Mouse (Mus musculus) embryonic facial prominence, embryonic 10.5 days (tissue): Measurements from ENCODE around the gene Auts2. TPM values are rescaled to one million over a fixed set of nuclear protein-coding genes. Genes with fewer than 3 reads are reported as not detected.

ENCODE experiments used
- DNase-seq: peaks from one replicate; pipeline ENCODE4 v3.0.0-alpha.2; 2017; ENCODE audit warnings: low spot score
- H3K27ac ChIP-seq: fragments of 300-500 bp; sonication (generic); replicated peaks from 2 replicates; pipeline ENCODE4 v1.5.1; 2016; ENCODE audit warnings: mild to moderate bottlenecking
- H3K27me3 ChIP-seq: fragments of 300-500 bp; sonication (generic); replicated peaks from 2 replicates; pipeline ENCODE4 v1.6.1; 2016; ENCODE audit warnings: low read depth, mild to moderate bottlenecking; ENCODE audit not compliant: poor library complexity, severe bottlenecking
- H3K36me3 ChIP-seq: fragments of 300-500 bp; sonication (generic); replicated peaks from 2 replicates; pipeline ENCODE4 v1.6.1; 2016; ENCODE audit warnings: mild to moderate bottlenecking, moderate library complexity
- H3K4me1 ChIP-seq: fragments of 300-500 bp; sonication (generic); 2 replicates; pipeline ENCODE4 v1.6.1; 2016
- H3K4me3 ChIP-seq: fragments of 300-500 bp; sonication (generic); 2 replicates; pipeline ENCODE4 v1.5.1; 2016; ENCODE audit warnings: mild to moderate bottlenecking, moderate library complexity
- H3K9me3 ChIP-seq: fragments of 300-500 bp; sonication (generic); 2 replicates; pipeline ENCODE4 v1.6.1; 2016; ENCODE audit warnings: mild to moderate bottlenecking
- WGBS: fragments of 180-500 bp; shearing (Covaris S2); methylation state at CpG from one replicate; pipeline ENCODE4 v1.1.7; 2016; 5-methylcytosine and 5-hydroxymethylcytosine counted together
- polyA plus RNA-seq: library from polyadenylated mRNA; unstranded; fragments of >200 nt; fragmentation: Nextera tagmentation; extraction: Ambion mirVana; gene quantifications from 2 replicates; pipeline ENCODE4 v1.2.1, GENCODE M21; 2016

Gene Auts2
- polyA plus RNA-seq, 1 experiment from 2014 or later, result 50.0 TPM

- Histone ChIP-seq H3K9me3 (no peaks in the 10 kb centered on the region), H3K27me3 (peaks cover 67% of the 10 kb centered on the region), H3K36me3 (no peaks in the 10 kb centered on the region), H3K4me3 (peak overlapping the region; percentile 28; the same call in 1 of the 2 replicates), H3K4me1 (peaks cover 55% of the 10 kb centered on the region), H3K27ac (peak overlapping the region; percentile 4; the same call in 1 of the 2 replicates)
- DNase-seq, result peak; percentile 59
- WGBS, result 16% methylated on average over 20 of the region's 20 CpGs
These were observed 691.3 kb downstream of the Auts2 start for GRCm38 (mm10) chr5:131851597-131852453.

DNA sequence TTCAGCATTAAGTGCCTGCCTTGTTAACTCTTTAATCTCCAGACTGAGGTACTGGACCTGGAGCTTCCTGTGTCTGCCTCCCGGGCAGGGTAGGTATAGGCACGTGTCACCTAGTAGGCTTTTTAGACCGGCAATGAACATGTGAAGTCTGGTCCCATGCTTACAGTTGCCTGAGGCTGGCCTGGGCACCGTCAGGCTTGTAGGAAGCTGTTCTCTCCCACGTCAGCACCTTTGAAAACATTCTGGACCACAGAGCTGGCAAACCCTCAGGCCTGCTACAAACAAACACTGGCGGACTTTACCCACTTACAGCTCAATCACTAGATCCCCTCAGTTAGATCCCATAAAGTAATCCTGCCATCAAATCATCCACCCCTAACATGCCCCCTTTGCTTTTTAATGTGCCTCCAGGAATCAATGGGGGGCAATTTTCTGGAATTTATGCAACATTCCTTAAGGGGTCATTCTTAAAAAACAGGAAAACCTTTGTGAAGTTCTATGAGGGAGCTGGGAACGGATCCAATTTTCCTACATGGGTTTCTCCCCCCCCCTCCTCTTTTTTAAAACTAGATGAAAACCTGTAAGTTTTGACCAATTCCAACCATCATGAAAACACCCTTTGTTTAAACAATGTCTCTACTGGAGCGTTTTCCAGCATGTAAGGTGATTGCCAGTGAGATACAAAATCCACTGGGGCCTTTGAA lies 692.4 kb downstream of the Auts2 start:
- Histone ChIP-seq H3K27me3 (peaks cover 75% of the 10 kb centered on the region), H3K4me1 (peaks cover 45% of the 10 kb centered on the region), H3K27ac (no peak overlapping the region), H3K4me3 (no peak overlapping the region), H3K9me3 (no peaks in the 10 kb centered on the region), H3K36me3 (no peaks in the 10 kb centered on the region)
- no peak for DNase-seq
- 52% methylated on average over 8 of the region's 8 CpGs for WGBS

DNA sequence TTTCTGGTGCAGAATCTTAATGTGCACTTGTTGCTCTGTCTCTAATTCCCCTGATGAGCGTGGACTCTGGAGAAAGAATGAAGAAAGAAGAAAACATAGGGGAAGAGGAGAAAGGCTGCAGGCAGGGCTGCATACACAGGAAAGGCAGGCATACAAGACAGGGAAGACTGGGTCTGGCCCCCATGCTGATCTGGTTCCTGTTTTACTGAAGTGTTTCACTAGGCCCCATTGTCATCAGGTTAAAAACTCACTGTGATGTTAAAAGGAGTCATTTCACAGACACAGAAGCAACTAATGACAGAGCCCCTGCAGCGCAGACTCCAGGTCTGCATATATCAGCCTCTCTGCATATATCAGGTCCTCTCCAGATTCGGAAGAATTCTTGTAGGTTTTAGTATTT lies 693.5 kb downstream of the Auts2 start:
- Histone ChIP-seq H3K9me3 (no peaks in the 10 kb centered on the region), H3K27ac (no peak overlapping the region), H3K4me3 (no peak overlapping the region), H3K27me3 (peaks cover 85% of the 10 kb centered on the region), H3K36me3 (no peaks in the 10 kb centered on the region), H3K4me1 (peaks cover 33% of the 10 kb centered on the region)
- no peak for DNase-seq
- 71% methylated on average over 3 of the region's 3 CpGs for WGBS

GRCm38 (mm10) chr5:131844519-131844800 lies 698.7 kb downstream of the Auts2 start:
- Histone ChIP-seq H3K36me3 (no peaks in the 10 kb centered on the region), H3K27me3 (peaks cover 61% of the 10 kb centered on the region), H3K4me1 (peaks cover 19% of the 10 kb centered on the region), H3K27ac (no peak overlapping the region), H3K9me3 (no peaks in the 10 kb centered on the region), H3K4me3 (no peak overlapping the region)
- DNase-seq, result no peak
- 78% methylated on average over 9 of the region's 9 CpGs for WGBS

- 68% methylated on average over 9 of the region's 9 CpGs for WGBS
- Histone ChIP-seq H3K27me3 (peaks cover 56% of the 10 kb centered on the region), H3K36me3 (no peaks in the 10 kb centered on the region), H3K9me3 (no peaks in the 10 kb centered on the region), H3K4me3 (no peak overlapping the region), H3K4me1 (peaks cover 22% of the 10 kb centered on the region), H3K27ac (no peak overlapping the region)
- no peak for DNase-seq
These were observed 699.2 kb downstream of the Auts2 start for GRCm38 (mm10) chr5:131843766-131844518.

- WGBS, result 80% methylated on average over 14 of the region's 14 CpGs
- no peak overlapping the region for H3K27ac ChIP-seq
- H3K4me1 ChIP-seq, result peaks cover 29% of the 10 kb centered on the region
- no peaks in the 10 kb centered on the region for H3K9me3 ChIP-seq
- H3K36me3 ChIP-seq, result no peaks in the 10 kb centered on the region
- H3K27me3 ChIP-seq, result peaks cover 20% of the 10 kb centered on the region
- peak; percentile 27 for DNase-seq
- H3K4me3 ChIP-seq, result no peak overlapping the region
These were observed 703.4 kb downstream of the Auts2 start for GRCm38 (mm10) chr5:131839657-131840315.

DNA sequence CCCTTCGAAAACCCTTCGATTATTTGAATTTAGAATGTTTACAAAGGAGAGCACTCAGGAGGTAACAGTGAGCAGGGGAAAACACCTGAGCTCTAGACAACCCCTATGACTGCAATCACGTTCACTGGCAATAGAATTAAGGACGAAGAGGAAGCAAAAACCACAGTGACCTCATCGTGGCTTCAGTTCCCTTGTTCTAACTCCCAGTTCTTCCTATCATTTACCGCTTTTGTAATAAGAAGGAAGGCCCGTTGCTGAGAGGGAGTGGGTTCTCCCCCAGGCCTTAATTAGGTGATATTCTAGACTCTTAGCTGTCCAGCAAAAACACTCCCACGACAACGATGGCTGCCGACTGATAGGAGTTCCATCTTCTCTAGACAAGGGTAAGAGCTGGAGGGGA lies 704.1 kb downstream of the Auts2 start:
- Histone ChIP-seq H3K36me3 (no peaks in the 10 kb centered on the region), H3K4me3 (no peak overlapping the region), H3K9me3 (no peaks in the 10 kb centered on the region), H3K4me1 (peaks cover 26% of the 10 kb centered on the region), H3K27ac (no peak overlapping the region), H3K27me3 (peaks cover 19% of the 10 kb centered on the region)
- DNase-seq, result no peak
- 86% methylated on average over 10 of the region's 10 CpGs for WGBS

DNA sequence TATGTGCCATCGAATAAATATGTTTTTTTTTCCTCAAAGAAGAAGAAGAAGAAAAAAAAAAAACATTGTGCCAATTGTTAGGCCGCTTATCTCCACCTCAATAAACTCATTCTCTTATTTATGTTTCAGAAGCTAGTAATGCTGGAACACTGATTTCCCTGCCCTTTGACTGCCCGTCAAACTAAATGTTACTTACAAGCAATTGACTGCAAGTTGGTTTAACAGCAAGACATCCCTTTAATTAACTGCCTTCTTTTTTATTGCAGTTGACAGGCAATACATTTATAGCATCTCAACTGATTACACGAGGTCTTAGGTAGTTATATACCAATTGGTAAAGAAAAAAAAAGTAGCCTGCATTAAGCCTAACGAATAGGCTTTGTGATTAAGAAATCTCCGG lies 705.1 kb downstream of the Auts2 start:
- Histone ChIP-seq H3K27me3 (peaks cover 18% of the 10 kb centered on the region), H3K4me3 (no peak overlapping the region), H3K4me1 (peaks cover 31% of the 10 kb centered on the region), H3K36me3 (no peaks in the 10 kb centered on the region), H3K27ac (no peak overlapping the region), H3K9me3 (no peaks in the 10 kb centered on the region)
- 64% methylated on average over 6 of the region's 6 CpGs for WGBS
- DNase-seq, result no peak

GRCm38 (mm10) chr5:131836014-131836735 lies 707.0 kb downstream of the Auts2 start:
- H3K4me1 ChIP-seq, result peaks cover 36% of the 10 kb centered on the region
- H3K4me3 ChIP-seq, result no peak overlapping the region
- no peaks in the 10 kb centered on the region for H3K36me3 ChIP-seq
- H3K27ac ChIP-seq, result no peak overlapping the region
- no peak for DNase-seq
- H3K27me3 ChIP-seq, result peaks cover 18% of the 10 kb centered on the region
- 82% methylated on average over 6 of the region's 6 CpGs for WGBS
- no peaks in the 10 kb centered on the region for H3K9me3 ChIP-seq

DNA sequence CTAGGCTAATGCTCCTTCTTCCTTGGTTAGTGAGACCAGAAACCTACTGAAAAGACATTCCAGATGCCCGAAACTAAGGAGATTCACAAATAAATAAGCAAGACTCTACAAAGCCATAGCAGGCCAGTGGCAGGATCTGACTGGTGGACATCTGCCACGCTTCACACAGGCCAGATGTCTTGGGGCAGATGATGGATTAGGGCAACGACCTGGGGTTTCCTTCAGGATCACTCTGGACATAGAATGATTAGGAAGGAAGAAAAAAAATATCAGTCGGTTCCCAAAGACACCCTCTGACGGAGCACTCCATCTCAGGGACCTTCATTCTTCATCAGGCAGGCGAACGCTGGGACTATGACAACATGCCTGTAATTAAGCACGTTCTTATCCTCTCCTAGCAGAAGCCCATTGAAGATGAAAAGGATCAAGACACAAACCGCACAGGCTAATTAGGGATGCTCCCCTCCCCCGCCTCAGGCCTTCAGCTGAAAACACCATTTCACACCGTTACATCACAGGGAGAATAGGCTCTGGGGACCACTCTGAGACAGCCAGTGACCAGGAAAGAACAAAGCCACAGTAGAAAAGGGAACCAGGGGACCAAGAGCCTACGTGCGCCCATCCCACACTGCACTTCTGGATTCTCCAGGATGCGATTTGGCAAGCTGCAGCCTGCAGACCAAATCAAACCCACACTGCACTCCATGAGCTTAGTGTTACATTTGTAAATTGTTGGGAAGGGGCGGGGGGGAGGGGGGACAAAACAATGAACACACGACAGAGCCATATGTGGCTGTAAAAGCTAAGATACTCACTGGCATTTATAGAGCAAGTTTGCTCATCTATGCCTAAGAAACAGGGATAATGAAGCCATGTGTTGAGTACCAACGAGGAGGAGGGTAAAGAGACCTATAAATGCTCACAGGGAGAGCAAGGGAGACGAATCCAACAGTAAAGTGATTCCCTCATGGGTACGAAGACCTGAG lies 710.0 kb downstream of the Auts2 start:
- H3K36me3 ChIP-seq, result no peaks in the 10 kb centered on the region
- 39% methylated on average over 19 of the region's 19 CpGs for WGBS
- peak overlapping the region; percentile 0; the same call in 1 of the 2 replicates for H3K27ac ChIP-seq
- no peak overlapping the region for H3K4me3 ChIP-seq
- DNase-seq, result peak; percentile 26
- H3K9me3 ChIP-seq, result no peaks in the 10 kb centered on the region
- H3K27me3 ChIP-seq, result peaks cover 15% of the 10 kb centered on the region
- H3K4me1 ChIP-seq, result peaks cover 37% of the 10 kb centered on the region

GRCm38 (mm10) chr5:131830111-131830510 lies 713.0 kb downstream of the Auts2 start:
- peaks cover 40% of the 10 kb centered on the region for H3K4me1 ChIP-seq
- H3K36me3 ChIP-seq, result no peaks in the 10 kb centered on the region
- H3K4me3 ChIP-seq, result no peak overlapping the region
- H3K27me3 ChIP-seq, result peaks cover 15% of the 10 kb centered on the region; the same call in 1 of the 2 replicates
- no peak for DNase-seq
- WGBS, result 87% methylated on average over 6 of the region's 6 CpGs
- no peak overlapping the region for H3K27ac ChIP-seq
- H3K9me3 ChIP-seq, result no peaks in the 10 kb centered on the region
